Mouse (Mus musculus) c-Kit-negative CD71-positive TER-119-positive erythroid progenitor cells, embryonic 14.5 days (primary cell): ENCODE data around the gene Acot6.

ENCODE experiments used
- DNase-seq: peaks from one replicate; pipeline ENCODE4 v3.0.0-alpha.2; 2013; ENCODE audit warnings: low read depth, low spot score

Gene Acot6

DNA sequence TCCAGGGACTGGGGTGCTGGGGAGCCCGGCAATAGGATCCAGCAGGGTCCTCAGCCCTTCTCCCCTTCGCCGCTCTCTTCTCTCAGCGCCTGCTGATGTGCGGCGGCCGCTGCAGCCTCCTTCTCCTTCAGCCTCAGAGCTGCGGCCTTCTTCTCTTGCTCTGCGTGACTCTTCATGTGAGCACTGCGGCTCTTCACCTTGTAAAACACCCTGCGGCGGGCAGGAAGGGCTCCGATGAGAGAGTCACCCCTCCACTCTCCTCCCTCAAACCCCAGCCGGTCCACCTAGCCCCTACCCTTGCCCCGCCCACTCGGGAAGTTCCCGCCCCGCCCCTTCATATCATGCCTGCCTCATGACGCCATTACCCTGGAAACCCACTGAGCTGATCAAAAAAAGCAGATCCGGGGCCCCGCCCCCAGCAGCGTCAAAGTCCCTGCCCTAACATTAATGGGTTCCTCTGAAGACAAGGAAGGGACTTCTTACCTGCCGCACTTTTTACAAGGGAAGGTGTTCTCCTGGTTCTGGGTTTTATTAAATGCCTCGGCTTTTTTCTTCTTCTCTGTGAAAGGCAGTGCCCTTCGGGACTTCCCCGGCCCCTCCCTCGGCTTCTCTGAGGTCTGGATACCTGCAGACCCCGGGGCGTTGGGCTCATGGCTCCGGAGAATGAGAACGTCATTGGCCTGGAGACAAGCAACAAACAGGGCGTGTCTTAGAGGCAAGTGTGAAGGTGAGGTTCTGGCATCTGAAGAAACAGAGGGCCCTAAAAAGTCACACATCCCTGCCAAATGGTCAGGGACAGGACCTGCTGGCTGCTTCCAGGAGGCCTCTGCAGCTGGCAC, 52.1 kb downstream of the Acot6 start:
- DNase-seq = peak; percentile 66

DNA sequence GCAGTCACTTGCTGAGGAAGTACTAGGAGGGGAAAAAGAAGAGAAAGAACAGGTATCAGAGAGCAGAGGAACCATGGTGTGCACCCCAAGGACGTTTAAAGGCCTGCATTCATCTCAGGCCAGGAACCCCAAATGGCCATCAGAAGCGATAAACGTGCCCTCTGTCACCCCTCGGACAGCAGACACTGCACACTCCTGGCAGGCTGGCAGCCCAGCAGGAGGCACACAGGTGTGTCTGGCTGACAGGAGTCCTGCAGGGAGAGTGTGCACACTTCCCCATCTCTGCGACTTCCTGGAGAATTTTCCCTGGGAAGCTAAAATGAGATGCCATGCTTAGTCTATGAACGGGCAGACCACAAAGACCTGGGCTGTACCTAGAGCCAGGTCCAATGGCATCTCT, 53.0 kb downstream of the Acot6 start:
- no peak for DNase-seq

DNA sequence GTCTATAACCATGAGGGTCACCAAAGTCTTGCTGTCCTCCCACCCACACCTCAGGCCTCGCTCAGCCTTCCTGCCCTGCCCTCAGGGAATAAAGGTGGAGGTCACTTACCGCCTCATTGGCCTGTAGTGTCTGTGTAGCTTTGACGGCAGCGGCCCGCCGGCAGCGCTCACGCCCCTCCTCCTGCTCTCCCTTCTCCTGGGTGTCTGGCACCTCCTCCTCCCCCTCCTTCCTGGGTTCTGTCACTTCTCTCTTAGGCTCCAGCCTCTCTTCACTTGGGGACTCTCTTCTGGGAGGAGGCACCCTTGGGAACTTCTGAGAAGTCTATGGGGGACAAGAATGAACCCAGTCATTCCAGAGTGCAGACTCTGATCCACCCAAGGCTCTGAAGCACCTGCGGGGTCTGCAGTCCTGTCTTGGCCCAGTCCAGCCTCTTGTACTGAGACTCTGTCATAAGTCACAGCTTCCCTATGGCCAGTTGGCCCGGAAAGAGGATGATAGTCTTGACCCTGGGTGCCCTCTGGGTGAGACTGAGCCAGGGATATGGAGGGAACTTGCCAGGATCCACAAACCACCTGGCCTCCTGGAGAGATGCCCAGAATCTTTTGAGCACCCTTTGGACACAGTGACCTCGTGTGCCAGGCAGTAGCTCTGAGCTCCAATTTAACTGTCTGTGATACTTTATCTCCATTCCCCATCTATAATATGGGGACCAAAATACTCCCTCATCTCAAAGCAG, 54.5 kb downstream of the Acot6 start:
- no peak for DNase-seq

DNA sequence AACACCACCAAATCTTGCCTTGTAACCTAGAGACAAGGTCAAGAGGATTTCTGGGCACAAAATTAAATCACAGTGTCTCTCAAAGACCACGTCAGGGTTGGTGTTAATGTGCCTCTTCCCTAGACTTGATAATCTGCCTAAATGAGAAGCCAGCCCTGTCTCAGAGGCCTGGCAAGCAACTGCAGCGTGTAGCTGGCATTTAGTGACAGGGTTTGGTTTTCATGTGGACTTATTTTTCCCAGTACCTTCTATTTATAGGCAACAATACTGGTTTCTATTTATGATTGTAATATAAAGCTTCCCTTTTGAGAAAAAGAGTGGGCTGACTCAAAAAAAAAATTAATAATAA, 55.0 kb downstream of the Acot6 start:
- DNase-seq = no peak

DNA sequence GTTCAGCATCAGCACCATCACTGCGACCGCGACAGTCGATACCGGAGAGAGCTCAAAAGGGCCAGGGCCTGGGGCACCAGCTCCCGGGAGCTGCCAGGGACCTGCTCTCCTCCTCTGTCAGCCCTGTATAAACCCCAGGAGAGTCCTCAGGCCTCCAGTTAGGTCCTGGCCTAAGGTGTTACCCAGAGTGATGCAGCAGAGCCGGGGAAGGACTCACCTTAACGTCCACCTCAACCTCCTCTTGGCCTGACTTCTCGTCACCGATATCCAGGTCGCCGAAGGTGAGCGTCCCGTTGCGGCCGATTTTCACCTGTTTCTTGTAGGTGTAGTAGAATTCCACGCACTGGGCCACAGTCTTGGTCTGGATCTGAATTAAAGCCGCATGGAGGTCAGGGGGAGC, 55.8 kb downstream of the Acot6 start:
- no peak for DNase-seq

DNA sequence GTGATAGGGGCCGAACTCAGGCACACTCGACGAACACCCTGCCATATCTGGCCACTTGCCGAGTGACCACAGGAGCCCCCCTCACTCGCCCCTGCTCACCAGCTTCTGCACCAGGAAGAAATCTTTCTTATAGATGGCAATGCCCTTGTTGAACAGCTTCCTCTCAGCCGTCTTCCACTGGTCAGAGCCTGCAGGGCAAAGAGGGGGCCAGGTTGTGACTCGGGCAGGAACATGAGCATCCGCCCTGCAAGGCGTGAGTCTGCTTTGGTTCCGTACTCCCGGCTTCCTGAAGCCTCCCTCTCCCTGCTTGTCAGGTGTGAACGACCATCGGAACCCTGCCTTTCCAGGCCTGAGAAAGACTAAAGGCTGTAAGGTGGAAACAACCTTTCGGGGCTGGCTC, 57.7 kb downstream of the Acot6 start:
- no peak for DNase-seq

DNA sequence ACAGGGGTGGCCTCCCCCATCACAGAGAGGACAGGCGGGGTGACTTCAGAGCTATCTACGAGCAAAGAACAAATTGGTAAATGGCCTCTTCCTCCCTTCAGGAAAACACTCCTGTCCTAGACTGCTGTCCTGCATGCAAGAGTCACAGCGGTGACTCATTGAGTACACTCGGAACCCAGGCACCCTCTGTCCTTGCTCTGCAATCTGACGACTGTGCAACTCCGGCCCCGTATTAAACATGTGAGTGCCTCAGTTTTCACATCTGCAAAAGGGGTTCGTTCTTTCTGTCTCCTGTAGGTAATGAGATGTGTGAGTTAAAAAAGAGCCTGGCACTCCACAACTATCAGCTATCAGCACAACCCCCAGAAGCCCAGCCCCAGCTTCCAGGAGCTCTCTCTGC, 60.0 kb downstream of the Acot6 start:
- DNase-seq = no peak
